Mouse (Mus musculus): ENCODE measurements at regions not wholly inside any gene's neighbourhood (a gene's known extent, or its start where the extent isn't known, plus 50 kb on each side); places are given as distances from the start of the nearest gene placed in this dataset.

DNA sequence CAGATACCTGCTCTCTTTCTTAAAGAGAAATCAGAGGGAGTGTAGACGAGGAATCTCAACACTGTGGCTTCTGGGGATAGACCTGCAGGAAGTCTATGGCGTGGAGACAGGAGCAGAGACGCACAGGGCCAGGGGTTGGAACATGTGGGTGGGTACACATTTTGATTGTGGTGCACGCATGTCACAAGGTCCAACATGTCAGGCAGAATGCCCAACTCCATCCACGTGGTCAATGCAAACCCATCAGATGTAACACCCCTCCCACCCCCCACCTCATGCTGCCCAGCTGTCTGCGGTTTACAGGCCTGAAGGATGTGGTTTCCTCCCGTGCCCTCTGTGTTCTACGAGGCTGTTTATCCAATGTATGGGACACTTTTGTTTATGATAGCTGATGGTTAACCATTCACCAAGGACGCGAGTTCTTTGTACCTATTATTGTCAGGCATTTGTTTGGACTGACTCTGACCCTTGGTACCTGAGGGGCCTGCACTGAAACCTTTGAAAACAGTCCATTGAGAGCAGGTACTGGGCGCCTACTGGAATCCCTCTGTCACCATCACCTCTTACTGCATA is 142.2 kb downstream of the Irs2 start:
- Histone ChIP-seq H3K36me3 (ENCODE audit: control insufficient read depth, insufficient read depth, low read length) (no peaks in the 10 kb centered on the region), H3K4me2 (ENCODE audit: low read length) (no peak overlapping the region), H3K4me3 (ENCODE audit: low read length) (no peak overlapping the region), H3K27me3 (replicated peaks; ENCODE audit: control insufficient read depth, insufficient read depth, low read length) (no peaks in the 10 kb centered on the region), H3K4me1 (ENCODE audit: control insufficient read depth, insufficient read depth, low read depth, low read length) (no peaks in the 10 kb centered on the region; the same call in 1 of the 2 replicates), H3K9ac (ENCODE audit: low read depth, low read length) (no peak overlapping the region; the same call in 1 of the 2 replicates), H3K9me3 (ENCODE audit: control insufficient read depth, low read length) (no peaks in the 10 kb centered on the region), H3K27ac (ENCODE audit: low read depth, low read length) (peak overlapping the region; percentile 33; the same call in 1 of the 2 replicates)
- ATAC-seq, result no peak
- 66% methylated on average over 11 of the region's 11 CpGs for WGBS

DNA sequence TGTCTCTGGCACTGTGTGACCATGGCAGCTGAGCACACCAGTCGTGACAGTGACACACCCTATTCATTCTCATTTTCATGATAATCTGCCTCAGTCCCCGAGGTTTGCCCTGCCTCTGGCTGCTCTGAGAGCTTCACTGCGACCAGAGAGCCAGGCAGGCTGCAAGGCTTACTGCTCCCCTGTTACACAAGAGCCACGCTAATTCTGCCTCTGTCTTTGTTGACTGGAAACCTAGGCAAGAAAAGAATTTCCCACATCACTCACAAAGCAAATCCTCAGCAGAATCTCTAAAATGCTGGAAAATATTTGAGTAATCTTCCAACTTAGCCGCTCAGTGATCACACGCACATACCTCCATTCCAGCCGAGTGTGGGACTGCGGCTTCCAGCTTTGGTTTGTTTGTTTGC is 142.8 kb downstream of the Irs2 start:
- H3K9ac ChIP-seq (ENCODE audit: low read depth, low read length), result no peak overlapping the region; the same call in 1 of the 2 replicates
- no peak overlapping the region for H3K4me3 ChIP-seq (ENCODE audit: low read length)
- no peaks in the 10 kb centered on the region for H3K27me3 ChIP-seq (replicated peaks; ENCODE audit: control insufficient read depth, insufficient read depth, low read length)
- peak overlapping the region; percentile 33 for H3K27ac ChIP-seq (ENCODE audit: low read depth, low read length)
- H3K36me3 ChIP-seq (ENCODE audit: control insufficient read depth, insufficient read depth, low read length), result no peaks in the 10 kb centered on the region
- ATAC-seq, result no peak
- 33% methylated on average over 8 of the region's 8 CpGs for WGBS
- H3K4me1 ChIP-seq (ENCODE audit: control insufficient read depth, insufficient read depth, low read depth, low read length), result no peaks in the 10 kb centered on the region; the same call in 1 of the 2 replicates
- H3K4me2 ChIP-seq (ENCODE audit: low read length), result no peak overlapping the region
- no peaks in the 10 kb centered on the region for H3K9me3 ChIP-seq (ENCODE audit: control insufficient read depth, low read length)

- no peak for ATAC-seq
- no peaks in the 10 kb centered on the region; the same call in 1 of the 2 replicates for H3K4me1 ChIP-seq (ENCODE audit: control insufficient read depth, insufficient read depth, low read depth, low read length)
- no peak overlapping the region for H3K27ac ChIP-seq (ENCODE audit: low read depth, low read length)
- H3K27me3 ChIP-seq (replicated peaks; ENCODE audit: control insufficient read depth, insufficient read depth, low read length), result no peaks in the 10 kb centered on the region
- no peak overlapping the region for H3K4me3 ChIP-seq (ENCODE audit: low read length)
- no peaks in the 10 kb centered on the region for H3K36me3 ChIP-seq (ENCODE audit: control insufficient read depth, insufficient read depth, low read length)
- WGBS, result 88% methylated on average over 13 of the region's 13 CpGs
- no peak overlapping the region for H3K4me2 ChIP-seq (ENCODE audit: low read length)
- H3K9me3 ChIP-seq (ENCODE audit: control insufficient read depth, low read length), result no peaks in the 10 kb centered on the region
- no peak overlapping the region for H3K9ac ChIP-seq (ENCODE audit: low read depth, low read length)
Observed at GRCm38 (mm10) chr8:10862442-10862841, 145.8 kb downstream of the Irs2 start.

DNA sequence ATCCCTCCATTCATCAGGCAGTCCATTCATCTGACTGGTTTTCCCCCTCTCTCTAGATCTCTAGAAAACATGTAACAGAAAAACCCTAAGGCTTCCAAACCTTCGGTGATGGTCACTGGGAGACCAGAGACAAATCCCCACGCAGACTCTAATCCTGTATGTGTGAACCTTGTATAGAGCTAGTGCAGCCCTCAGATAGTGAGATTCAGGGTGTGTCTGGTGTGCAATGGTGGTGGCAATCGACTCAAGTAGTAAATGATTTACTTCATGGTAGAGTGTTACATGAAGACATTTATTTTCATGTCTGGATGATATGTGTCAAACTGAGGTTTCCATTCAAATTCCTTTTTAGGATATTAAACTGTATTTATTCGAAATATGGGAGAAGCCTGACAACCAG is 147.4 kb downstream of the Irs2 start:
- no peak for ATAC-seq
- WGBS, result 86% methylated on average over 4 of the region's 4 CpGs
- Histone ChIP-seq H3K9ac (ENCODE audit: low read depth, low read length) (no peak overlapping the region), H3K4me2 (ENCODE audit: low read length) (no peak overlapping the region), H3K4me1 (ENCODE audit: control insufficient read depth, insufficient read depth, low read depth, low read length) (no peaks in the 10 kb centered on the region), H3K27me3 (replicated peaks; ENCODE audit: control insufficient read depth, insufficient read depth, low read length) (no peaks in the 10 kb centered on the region), H3K36me3 (ENCODE audit: control insufficient read depth, insufficient read depth, low read length) (no peaks in the 10 kb centered on the region), H3K9me3 (ENCODE audit: control insufficient read depth, low read length) (no peaks in the 10 kb centered on the region), H3K27ac (ENCODE audit: low read depth, low read length) (no peak overlapping the region), H3K4me3 (ENCODE audit: low read length) (no peak overlapping the region)

GRCm38 (mm10) chr8:10857874-10858273 is 150.4 kb downstream of the Irs2 start:
- Histone ChIP-seq H3K27me3 (replicated peaks; ENCODE audit: control insufficient read depth, insufficient read depth, low read length) (no peaks in the 10 kb centered on the region), H3K27ac (ENCODE audit: low read depth, low read length) (no peak overlapping the region), H3K4me2 (ENCODE audit: low read length) (no peak overlapping the region), H3K36me3 (ENCODE audit: control insufficient read depth, insufficient read depth, low read length) (no peaks in the 10 kb centered on the region), H3K4me1 (ENCODE audit: control insufficient read depth, insufficient read depth, low read depth, low read length) (no peaks in the 10 kb centered on the region), H3K4me3 (ENCODE audit: low read length) (no peak overlapping the region), H3K9ac (ENCODE audit: low read depth, low read length) (no peak overlapping the region), H3K9me3 (ENCODE audit: control insufficient read depth, low read length) (no peaks in the 10 kb centered on the region)
- WGBS, result 89% methylated on average over 3 of the region's 3 CpGs
- ATAC-seq, result no peak

DNA sequence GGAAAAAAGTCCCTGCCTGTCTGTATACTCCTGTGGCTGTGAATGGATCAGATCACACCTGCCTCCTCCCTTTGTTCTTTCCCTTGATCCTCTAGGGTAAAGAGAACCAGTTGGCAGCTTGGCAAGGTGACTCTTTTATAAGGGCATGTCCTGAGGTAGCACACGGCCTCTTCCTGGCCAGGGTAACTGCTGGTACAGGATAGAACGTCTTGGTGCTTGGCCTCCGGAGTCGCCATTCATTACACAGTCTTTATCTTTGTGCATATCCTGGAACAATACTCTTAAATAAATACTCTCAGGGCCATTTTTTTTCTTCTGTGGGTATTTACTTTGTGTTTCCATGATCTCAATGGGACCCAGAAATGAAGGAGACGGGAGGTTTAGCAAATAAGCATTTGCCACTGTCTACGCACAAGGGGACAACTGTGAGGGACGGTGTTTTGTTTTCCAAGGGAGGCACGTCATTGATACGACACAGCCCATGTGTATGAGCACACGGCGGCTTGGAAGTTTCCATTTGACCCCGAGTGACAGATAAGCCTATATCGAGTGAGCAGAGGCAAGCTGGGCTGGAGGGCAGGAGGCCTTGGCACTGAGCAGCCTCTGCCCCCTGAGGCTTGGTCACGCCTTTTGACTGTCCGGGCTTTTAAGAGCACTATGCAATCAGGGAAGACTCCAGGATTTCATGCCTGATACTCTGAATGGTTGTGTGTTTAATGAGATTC is 151.1 kb downstream of the Irs2 start:
- Histone ChIP-seq H3K9ac (ENCODE audit: low read depth, low read length) (no peak overlapping the region), H3K27ac (ENCODE audit: low read depth, low read length) (no peak overlapping the region), H3K9me3 (ENCODE audit: control insufficient read depth, low read length) (no peaks in the 10 kb centered on the region), H3K4me3 (ENCODE audit: low read length) (no peak overlapping the region), H3K4me2 (ENCODE audit: low read length) (no peak overlapping the region), H3K4me1 (ENCODE audit: control insufficient read depth, insufficient read depth, low read depth, low read length) (no peaks in the 10 kb centered on the region), H3K27me3 (replicated peaks; ENCODE audit: control insufficient read depth, insufficient read depth, low read length) (no peaks in the 10 kb centered on the region), H3K36me3 (ENCODE audit: control insufficient read depth, insufficient read depth, low read length) (no peaks in the 10 kb centered on the region)
- ATAC-seq, result no peak
- WGBS, result 34% methylated on average over 15 of the region's 15 CpGs

GRCm38 (mm10) chr8:10855696-10856095 is 152.6 kb downstream of the Irs2 start:
- Histone ChIP-seq H3K27me3 (replicated peaks; ENCODE audit: control insufficient read depth, insufficient read depth, low read length) (no peaks in the 10 kb centered on the region), H3K9me3 (ENCODE audit: control insufficient read depth, low read length) (no peaks in the 10 kb centered on the region), H3K4me3 (ENCODE audit: low read length) (no peak overlapping the region), H3K4me2 (ENCODE audit: low read length) (no peak overlapping the region), H3K4me1 (ENCODE audit: control insufficient read depth, insufficient read depth, low read depth, low read length) (no peaks in the 10 kb centered on the region), H3K36me3 (ENCODE audit: control insufficient read depth, insufficient read depth, low read length) (no peaks in the 10 kb centered on the region), H3K9ac (ENCODE audit: low read depth, low read length) (no peak overlapping the region), H3K27ac (ENCODE audit: low read depth, low read length) (no peak overlapping the region)
- ATAC-seq, result no peak
- 92% methylated on average over 3 of the region's 3 CpGs for WGBS

GRCm38 (mm10) chr8:10855131-10855530 is 153.1 kb downstream of the Irs2 start:
- Histone ChIP-seq H3K9ac (ENCODE audit: low read depth, low read length) (no peak overlapping the region), H3K4me3 (ENCODE audit: low read length) (no peak overlapping the region), H3K27ac (ENCODE audit: low read depth, low read length) (no peak overlapping the region), H3K36me3 (ENCODE audit: control insufficient read depth, insufficient read depth, low read length) (no peaks in the 10 kb centered on the region), H3K4me2 (ENCODE audit: low read length) (no peak overlapping the region), H3K9me3 (ENCODE audit: control insufficient read depth, low read length) (no peaks in the 10 kb centered on the region), H3K4me1 (ENCODE audit: control insufficient read depth, insufficient read depth, low read depth, low read length) (no peaks in the 10 kb centered on the region), H3K27me3 (replicated peaks; ENCODE audit: control insufficient read depth, insufficient read depth, low read length) (no peaks in the 10 kb centered on the region)
- ATAC-seq, result no peak
- WGBS, result 90% methylated on average over 4 of the region's 4 CpGs

- Histone ChIP-seq H3K27ac (ENCODE audit: low read depth, low read length) (no peak overlapping the region), H3K4me1 (ENCODE audit: control insufficient read depth, insufficient read depth, low read depth, low read length) (no peaks in the 10 kb centered on the region), H3K27me3 (replicated peaks; ENCODE audit: control insufficient read depth, insufficient read depth, low read length) (no peaks in the 10 kb centered on the region), H3K36me3 (ENCODE audit: control insufficient read depth, insufficient read depth, low read length) (no peaks in the 10 kb centered on the region), H3K9ac (ENCODE audit: low read depth, low read length) (no peak overlapping the region), H3K4me2 (ENCODE audit: low read length) (no peak overlapping the region), H3K4me3 (ENCODE audit: low read length) (no peak overlapping the region), H3K9me3 (ENCODE audit: control insufficient read depth, low read length) (no peaks in the 10 kb centered on the region)
- no peak for ATAC-seq
- 62% methylated on average over 6 of the region's 6 CpGs for WGBS
Observed at GRCm38 (mm10) chr8:10854600-10854999, 153.7 kb downstream of the Irs2 start.

Measured in hindbrain, embryonic 16.5 days (tissue).